In genomic region chr2:26507481-26507886, GRCm38 (mm10) we compare ENCODE assay signal across 7 mouse cellular contexts. TPM values are rescaled to one million over a fixed set of nuclear protein-coding genes. Genes with fewer than 3 reads are reported as not detected.
A peak's percentile ranks its signal among the peaks of the same experiment; 100 is the strongest.
DNase-seq lines count a peak whose midpoint lies in the region; ATAC-seq and TF ChIP-seq lines count a peak whose summit lies in the region.

No protein-coding gene starts in this region.

- peak; percentile 52 for DNase-seq in MEL (ENCODE audit: low read depth, low spot score)
- peak; percentile 91 for DNase-seq in adrenal gland, postnatal 14 days
- DNase-seq in gastrocnemius, adult 18-20 months (ENCODE audit: low spot score) = peak; percentile 58
- DNase-seq in frontal cortex, postnatal 36 days (ENCODE audit: low spot score in 2 of 2) = no peak

- no peak for TF ChIP-seq POLR2A in MEL (IDR thresholded peaks at IDR 0.05; ENCODE audit: control insufficient read depth in 1 of 2, insufficient read depth in 1 of 2, low read depth in 1 of 2, low read length in 2 of 2, poor library complexity in 1 of 2)

- H3K4me3 ChIP-seq in MEL (ENCODE audit: control insufficient read depth in 1 of 2, insufficient read depth in 1 of 2, low read depth in 2 of 2, low read length in 2 of 2) = no peak overlapping the region
- H3K4me3 ChIP-seq in hindbrain, embryonic 15.5 days = no peak overlapping the region
- no peak overlapping the region for H3K4me3 ChIP-seq in liver, embryonic 12.5 days
- H3K4me3 ChIP-seq in neural tube, embryonic 14.5 days (ENCODE audit: low read depth, low read length) = no peak overlapping the region

- 14% methylated on average over 7 of the region's 7 CpGs for WGBS in hindbrain, embryonic 15.5 days
- 5% methylated on average over 7 of the region's 7 CpGs for WGBS in liver, embryonic 12.5 days (ENCODE audit: insufficient replicate concordance)
- 11% methylated on average over 7 of the region's 7 CpGs for WGBS in neural tube, embryonic 14.5 days

- H3K9ac ChIP-seq in MEL (ENCODE audit: control insufficient read depth, low read depth, low read length, poor library complexity, severe bottlenecking) = peak overlapping the region; percentile 41; the same call in 1 of the 2 replicates
- no peak overlapping the region for H3K9ac ChIP-seq in hindbrain, embryonic 15.5 days
- H3K9ac ChIP-seq in liver, embryonic 12.5 days = no peak overlapping the region
- no peak overlapping the region for H3K9ac ChIP-seq in neural tube, embryonic 14.5 days (replicated peaks; ENCODE audit: low read depth, low read length)

- TF ChIP-seq EP300 in MEL (IDR thresholded peaks at IDR 0.05; ENCODE audit: low read depth in 1 of 2, low read length in 2 of 2) = no peak

- no peaks in the 10 kb centered on the region for H3K79me2 ChIP-seq in MEL (ENCODE audit: control insufficient read depth, insufficient read depth, low read length, poor library complexity)

- peak; percentile 27; the same call in 1 of the 2 replicates for ATAC-seq in hindbrain, embryonic 15.5 days (ENCODE audit: low FRiP score, low read depth)
- ATAC-seq in liver, embryonic 12.5 days = no peak
- ATAC-seq in neural tube, embryonic 14.5 days (ENCODE audit: low read depth) = no peak

- no peak for TF ChIP-seq CTCF in MEL (IDR thresholded peaks at IDR 0.05 in 2 of 3, conservative IDR thresholded peaks at IDR 0.05 in 1 of 3; ENCODE audit: control insufficient read depth in 1 of 3, insufficient read depth in 1 of 3, low read depth in 2 of 3, low read length in 3 of 3, poor library complexity in 1 of 3, severe bottlenecking in 1 of 3)

- no peaks in the 10 kb centered on the region for H3K9me3 ChIP-seq in MEL (replicated peaks; ENCODE audit: insufficient read depth, low read length)
- H3K9me3 ChIP-seq in hindbrain, embryonic 15.5 days = no peaks in the 10 kb centered on the region
- H3K9me3 ChIP-seq in liver, embryonic 12.5 days (replicated peaks) = no peaks in the 10 kb centered on the region
- no peaks in the 10 kb centered on the region for H3K9me3 ChIP-seq in neural tube, embryonic 14.5 days (ENCODE audit: control insufficient read depth, low read length)

- no peak overlapping the region for H3K4me2 ChIP-seq in hindbrain, embryonic 15.5 days
- no peak overlapping the region for H3K4me2 ChIP-seq in liver, embryonic 12.5 days
- H3K4me2 ChIP-seq in neural tube, embryonic 14.5 days (ENCODE audit: low read depth, low read length) = no peak overlapping the region

- no peaks in the 10 kb centered on the region for H3K36me3 ChIP-seq in MEL (ENCODE audit: control insufficient read depth in 1 of 2, insufficient read depth in 2 of 2, low read length in 2 of 2)
- H3K36me3 ChIP-seq in hindbrain, embryonic 15.5 days = no peaks in the 10 kb centered on the region
- no peaks in the 10 kb centered on the region for H3K36me3 ChIP-seq in liver, embryonic 12.5 days
- no peaks in the 10 kb centered on the region for H3K36me3 ChIP-seq in neural tube, embryonic 14.5 days (ENCODE audit: control insufficient read depth, insufficient read depth, low read length)

- no peak for TF ChIP-seq RAD21 in MEL (IDR thresholded peaks at IDR 0.05; ENCODE audit: low read depth, low read length)

- no peaks in the 10 kb centered on the region for H3K4me1 ChIP-seq in MEL (ENCODE audit: control insufficient read depth in 1 of 2, insufficient read depth in 2 of 2, low read length in 2 of 2)
- peaks cover 39% of the 10 kb centered on the region for H3K4me1 ChIP-seq in hindbrain, embryonic 15.5 days (replicated peaks)
- peaks cover 31% of the 10 kb centered on the region for H3K4me1 ChIP-seq in liver, embryonic 12.5 days
- H3K4me1 ChIP-seq in neural tube, embryonic 14.5 days (ENCODE audit: control insufficient read depth, insufficient read depth, low read length) = peaks cover 15% of the 10 kb centered on the region

- H3K27ac ChIP-seq in MEL (ENCODE audit: control insufficient read depth, low read depth, low read length) = no peak overlapping the region
- H3K27ac ChIP-seq in hindbrain, embryonic 15.5 days (replicated peaks) = peak overlapping the region; percentile 68
- H3K27ac ChIP-seq in liver, embryonic 12.5 days = peak overlapping the region; percentile 27
- peak overlapping the region; percentile 36; the same call in 1 of the 2 replicates for H3K27ac ChIP-seq in neural tube, embryonic 14.5 days (ENCODE audit: low read depth, low read length)

- H3K27me3 ChIP-seq in MEL (ENCODE audit: control insufficient read depth in 1 of 2, insufficient read depth in 2 of 2, low read length in 2 of 2) = 0 out of 4 replicates have a peak, but pooled peaks cover 0 to 3% of the 10 kb centered on the region in 2 experiments
- peaks cover 21% of the 10 kb centered on the region for H3K27me3 ChIP-seq in hindbrain, embryonic 15.5 days
- peaks cover 49% of the 10 kb centered on the region for H3K27me3 ChIP-seq in liver, embryonic 12.5 days (replicated peaks)
- H3K27me3 ChIP-seq in neural tube, embryonic 14.5 days (ENCODE audit: control insufficient read depth, insufficient read depth, low read length) = peaks cover 2% of the 10 kb centered on the region; the same call in 1 of the 2 replicates

TF ChIP-seq in MEL, 35 proteins besides CTCF, POLR2A, EP300 and RAD21:
- TF ChIP-seq MAX (IDR thresholded peaks at IDR 0.05; ENCODE audit: low read length) (no peak), MYC (IDR thresholded peaks at IDR 0.05; ENCODE audit: low read depth, low read length) (no peak), ZC3H11A (IDR thresholded peaks at IDR 0.05; ENCODE audit: low read depth, low read length) (no peak), NRF1 (IDR thresholded peaks at IDR 0.05; ENCODE audit: insufficient read depth, low read depth, low read length, poor library complexity, severe bottlenecking) (no peak), TBP (IDR thresholded peaks at IDR 0.05; ENCODE audit: low read depth, low read length) (no peak), ZNF384 (IDR thresholded peaks at IDR 0.05; ENCODE audit: low read depth, low read length) (no peak), GABPA (IDR thresholded peaks at IDR 0.05; ENCODE audit: low read depth, low read length) (no peak), JUND (IDR thresholded peaks at IDR 0.05; ENCODE audit: low read depth, low read length) (no peak), USF1 (IDR thresholded peaks at IDR 0.05; ENCODE audit: low read depth, low read length) (no peak), ZMIZ1 (IDR thresholded peaks at IDR 0.05; ENCODE audit: low read depth, low read length) (no peak), MAZ (IDR thresholded peaks at IDR 0.05; ENCODE audit: low read depth, low read length) (no peak), MXI1 (IDR thresholded peaks at IDR 0.05; ENCODE audit: low read depth, low read length) (no peak), TCF12 (IDR thresholded peaks at IDR 0.05; ENCODE audit: low read depth, low read length) (no peak), ETS1 (IDR thresholded peaks at IDR 0.05; ENCODE audit: low read depth, low read length) (no peak)
TF ChIP-seq in MEL: peak in this region for 0.

RNA-seq across cellular contexts. Expression of gene Notch1, which starts 9.0 kb away (rescaled TPM):
- total RNA-seq in MEL (2012; rRNA removed) = 0.39 TPM in 1 of 2 replicates, not detected in the other
- polyA plus RNA-seq in MEL (2012; ENCODE audit: insufficient read depth in 1 of 2, insufficient read length in 2 of 2, low read depth in 1 of 2, low replicate concordance in 2 of 2, missing spikeins in 1 of 2) = under 1 TPM in 1 of 2 experiments, not detected in 1; 0.06 TPM
- total RNA-seq in adrenal gland, postnatal 14 days (2021) = 27.5 and 35.7 TPM in 2 replicates
- 10 to 100 TPM in 1 of 2 experiments, 1 to 10 TPM in 1; 6.1 to 10.0 TPM for total RNA-seq in gastrocnemius, adult 18-20 months (2021)
- 16.3 and 18.2 TPM in 2 replicates for polyA plus RNA-seq in hindbrain, embryonic 15.5 days (2015; fragmentation: Nextera tagmentation; extraction: Ambion mirVana)
- polyA plus RNA-seq in liver, embryonic 12.5 days (2016; fragmentation: Nextera tagmentation; extraction: Ambion mirVana) = 4.1 and 4.4 TPM in 2 replicates
- 20.8 and 26.6 TPM in 2 replicates for polyA plus RNA-seq in neural tube, embryonic 14.5 days (2014; fragmentation: Nextera tagmentation; extraction: Ambion mirVana)

Comparison
In these comparisons a context has a peak if more than half of its experiments do, and no peak if none do; other contexts are left out.
1. DNase-seq: peak in MEL (single experiment), adrenal gland, postnatal 14 days (single experiment) and gastrocnemius, adult 18-20 months (single experiment); none in frontal cortex, postnatal 36 days (0 of 2).